Mouse (Mus musculus): ENCODE measurements at regions not wholly inside any gene's neighbourhood (a gene's known extent, or its start where the extent isn't known, plus 50 kb on each side); places are given as distances from the start of the nearest gene placed in this dataset.

DNA sequence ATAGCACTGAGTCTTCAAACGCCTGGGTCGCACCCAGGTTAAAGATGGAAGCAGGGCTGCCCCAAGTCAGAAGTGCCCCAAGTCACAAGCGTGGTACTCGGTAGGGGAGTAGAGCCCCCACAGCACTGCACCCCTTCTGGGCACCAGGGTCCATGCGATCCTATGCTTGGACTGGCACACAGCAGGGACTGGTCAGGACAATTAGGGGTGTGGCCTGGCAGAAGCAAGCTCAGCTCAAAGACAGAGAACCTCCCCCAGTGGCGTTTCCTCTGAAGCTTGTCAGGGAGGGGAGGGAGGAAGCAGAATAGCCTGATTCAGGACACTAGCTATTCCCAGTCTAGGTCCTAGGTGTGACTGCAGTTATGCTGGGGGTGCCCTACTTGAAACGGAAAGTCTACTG, 151.3 kb upstream of the Pgrmc2 start:
- TF ChIP-seq CTCF (IDR thresholded peaks at IDR 0.05; ENCODE audit: low read depth, low read length): no peak
- no peak for TF ChIP-seq POLR2A (IDR thresholded peaks at IDR 0.05; ENCODE audit: extremely low read depth, insufficient read depth, low read length)
